Mouse (Mus musculus): ENCODE data around the gene Cerkl. TPM values are rescaled to one million over a fixed set of nuclear protein-coding genes. Genes with fewer than 3 reads are reported as not detected.

Cerkl gene
- polyA plus RNA-seq, 1 experiment from 2014 or later = 0.80 TPM

DNA sequence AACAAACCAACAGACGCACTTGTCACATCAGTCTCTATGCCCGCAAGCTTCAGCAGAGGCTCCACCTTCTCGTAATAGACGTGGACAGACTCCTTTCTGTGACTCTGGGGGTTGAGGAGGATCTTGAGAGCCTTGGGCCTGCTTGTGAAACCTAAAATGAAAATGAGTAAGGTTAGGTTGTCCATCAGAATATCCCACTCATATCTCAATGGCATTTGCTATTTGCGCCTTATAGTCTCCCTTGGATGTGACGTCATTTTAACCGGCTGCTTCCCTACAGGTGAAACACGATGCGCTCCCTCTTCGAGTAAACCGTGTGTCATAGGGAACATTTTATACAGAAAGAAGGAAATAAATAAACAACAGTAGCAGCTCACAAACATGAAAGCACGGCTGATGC, 87.9 kb downstream of the Cerkl start:
- H3K9me3 ChIP-seq = no peaks in the 10 kb centered on the region
- H3K4me2 ChIP-seq = no peak overlapping the region
- WGBS = 83% methylated on average over 12 of the region's 12 CpGs
- H3K4me3 ChIP-seq = no peak overlapping the region
- no peak overlapping the region for H3K9ac ChIP-seq
- peaks cover 4% of the 10 kb centered on the region for H3K4me1 ChIP-seq
- no peaks in the 10 kb centered on the region for H3K36me3 ChIP-seq (replicated peaks)
- no peak overlapping the region for H3K27ac ChIP-seq
- 0 out of 2 replicates have a peak, but pooled peaks have one; percentile 24 for ATAC-seq (replicated peaks)
- no peaks in the 10 kb centered on the region for H3K27me3 ChIP-seq (replicated peaks)

- no peaks in the 10 kb centered on the region for H3K27me3 ChIP-seq (replicated peaks)
- H3K4me2 ChIP-seq = no peak overlapping the region
- H3K27ac ChIP-seq = no peak overlapping the region
- 68% methylated on average over 18 of the region's 18 CpGs for WGBS
- no peaks in the 10 kb centered on the region for H3K9me3 ChIP-seq
- H3K4me1 ChIP-seq = peaks cover 4% of the 10 kb centered on the region
- H3K9ac ChIP-seq = no peak overlapping the region
- H3K36me3 ChIP-seq (replicated peaks) = no peaks in the 10 kb centered on the region
- no peak overlapping the region for H3K4me3 ChIP-seq
- ATAC-seq (replicated peaks) = no peak; the same call in 1 of the 2 replicates
These were observed 88.8 kb downstream of the Cerkl start for GRCm38 (mm10) chr2:79367451-79368450.

DNA sequence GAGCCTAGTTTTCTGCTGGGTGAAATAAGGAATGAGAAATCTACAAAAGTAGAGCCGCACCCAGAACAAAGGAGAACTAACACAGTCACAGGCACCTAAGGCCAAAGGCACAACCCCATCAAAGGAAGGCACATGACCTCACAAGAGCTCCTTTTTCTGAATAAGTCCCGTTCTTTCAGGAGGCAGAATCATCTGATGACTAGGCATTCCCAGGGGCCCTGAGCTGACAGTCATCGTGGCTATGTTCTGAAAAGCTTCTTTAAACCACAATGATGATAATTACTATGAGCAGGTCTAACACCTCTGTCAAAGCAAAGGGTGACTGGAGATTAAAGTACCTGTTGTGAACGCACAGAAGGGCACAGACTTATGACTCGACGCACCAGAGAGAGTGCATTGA, 92.7 kb downstream of the Cerkl start:
- no peaks in the 10 kb centered on the region; the same call in 1 of the 2 replicates for H3K4me1 ChIP-seq
- 56% methylated on average over 6 of the region's 6 CpGs for WGBS
- no peaks in the 10 kb centered on the region for H3K27me3 ChIP-seq (replicated peaks)
- no peak overlapping the region for H3K4me2 ChIP-seq
- H3K27ac ChIP-seq = no peak overlapping the region
- no peak for ATAC-seq (replicated peaks)
- no peak overlapping the region for H3K4me3 ChIP-seq
- no peaks in the 10 kb centered on the region for H3K9me3 ChIP-seq
- no peaks in the 10 kb centered on the region for H3K36me3 ChIP-seq (replicated peaks)
- H3K9ac ChIP-seq = no peak overlapping the region

DNA sequence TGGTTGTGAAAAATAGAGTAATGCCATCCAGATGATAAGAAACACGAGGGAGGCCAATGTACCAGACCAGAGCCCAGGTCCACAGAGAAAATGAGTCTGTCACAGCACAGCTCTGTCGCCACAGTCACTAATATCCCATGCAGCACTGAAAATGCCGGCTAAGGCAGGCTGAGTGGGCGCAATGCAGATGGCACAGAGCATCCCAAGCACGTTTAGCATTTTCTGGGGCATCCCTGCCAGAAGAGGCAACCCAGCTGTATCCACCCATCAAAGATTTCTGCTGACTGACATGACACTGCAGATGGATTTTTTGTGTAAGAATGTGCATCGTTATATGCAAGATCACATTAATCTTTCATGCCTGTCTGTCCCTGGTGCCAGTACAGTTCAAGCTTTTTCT, 94.6 kb downstream of the Cerkl start:
- no peak overlapping the region for H3K4me2 ChIP-seq
- no peak overlapping the region for H3K9ac ChIP-seq
- H3K36me3 ChIP-seq (replicated peaks) = no peaks in the 10 kb centered on the region
- H3K9me3 ChIP-seq = no peaks in the 10 kb centered on the region
- no peaks in the 10 kb centered on the region; the same call in 1 of the 2 replicates for H3K4me1 ChIP-seq
- 51% methylated on average over 6 of the region's 6 CpGs for WGBS
- no peaks in the 10 kb centered on the region for H3K27me3 ChIP-seq (replicated peaks)
- no peak overlapping the region for H3K4me3 ChIP-seq
- no peak overlapping the region for H3K27ac ChIP-seq
- no peak; the same call in 1 of the 2 replicates for ATAC-seq (replicated peaks)

- H3K27me3 ChIP-seq (replicated peaks) = no peaks in the 10 kb centered on the region
- no peaks in the 10 kb centered on the region; the same call in 1 of the 2 replicates for H3K4me1 ChIP-seq
- no peak overlapping the region for H3K4me3 ChIP-seq
- no peaks in the 10 kb centered on the region for H3K9me3 ChIP-seq
- 93% methylated on average over 3 of the region's 3 CpGs for WGBS
- ATAC-seq (replicated peaks) = no peak
- no peak overlapping the region for H3K9ac ChIP-seq
- H3K36me3 ChIP-seq (replicated peaks) = no peaks in the 10 kb centered on the region
- no peak overlapping the region for H3K27ac ChIP-seq
- H3K4me2 ChIP-seq = no peak overlapping the region
These were observed 98.8 kb downstream of the Cerkl start for GRCm38 (mm10) chr2:79357835-79358234.

DNA sequence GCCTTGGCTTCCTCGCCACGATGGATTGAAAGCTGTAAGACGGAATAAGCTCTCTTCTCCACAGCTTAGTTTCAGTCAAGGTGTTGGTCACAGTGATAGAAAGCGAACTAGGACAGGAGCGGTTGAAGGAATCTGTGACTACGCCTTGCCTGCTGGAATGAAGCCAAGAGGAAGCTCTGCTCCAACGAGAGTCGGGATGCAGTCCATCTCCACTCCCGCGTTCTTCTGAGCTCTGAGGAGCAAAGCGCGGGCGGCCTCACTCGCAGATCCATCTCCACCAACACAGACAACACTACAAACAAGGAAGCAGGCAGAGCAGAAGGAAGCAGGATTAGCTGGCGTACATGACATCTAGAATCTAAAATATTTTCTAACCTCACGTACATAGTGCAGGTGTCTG, 101.8 kb downstream of the Cerkl start:
- no peak overlapping the region for H3K4me3 ChIP-seq
- WGBS = 92% methylated on average over 16 of the region's 16 CpGs
- no peaks in the 10 kb centered on the region for H3K9me3 ChIP-seq
- no peak overlapping the region for H3K27ac ChIP-seq
- peaks cover 6% of the 10 kb centered on the region; the same call in 1 of the 2 replicates for H3K4me1 ChIP-seq
- H3K36me3 ChIP-seq (replicated peaks) = no peaks in the 10 kb centered on the region
- no peak overlapping the region for H3K4me2 ChIP-seq
- ATAC-seq (replicated peaks) = no peak
- H3K27me3 ChIP-seq (replicated peaks) = no peaks in the 10 kb centered on the region
- no peak overlapping the region for H3K9ac ChIP-seq

- Histone ChIP-seq H3K4me2 (no peak overlapping the region), H3K4me1 (peaks cover 6% of the 10 kb centered on the region; the same call in 1 of the 2 replicates), H3K27ac (no peak overlapping the region), H3K27me3 (replicated peaks) (no peaks in the 10 kb centered on the region), H3K4me3 (no peak overlapping the region), H3K36me3 (replicated peaks) (no peaks in the 10 kb centered on the region), H3K9me3 (no peaks in the 10 kb centered on the region), H3K9ac (no peak overlapping the region)
- ATAC-seq (replicated peaks) = peak; percentile 52; the same call in 1 of the 2 replicates
- 69% methylated on average over 4 of the region's 4 CpGs for WGBS
These were observed 104.3 kb downstream of the Cerkl start for GRCm38 (mm10) chr2:79352100-79352802.

DNA sequence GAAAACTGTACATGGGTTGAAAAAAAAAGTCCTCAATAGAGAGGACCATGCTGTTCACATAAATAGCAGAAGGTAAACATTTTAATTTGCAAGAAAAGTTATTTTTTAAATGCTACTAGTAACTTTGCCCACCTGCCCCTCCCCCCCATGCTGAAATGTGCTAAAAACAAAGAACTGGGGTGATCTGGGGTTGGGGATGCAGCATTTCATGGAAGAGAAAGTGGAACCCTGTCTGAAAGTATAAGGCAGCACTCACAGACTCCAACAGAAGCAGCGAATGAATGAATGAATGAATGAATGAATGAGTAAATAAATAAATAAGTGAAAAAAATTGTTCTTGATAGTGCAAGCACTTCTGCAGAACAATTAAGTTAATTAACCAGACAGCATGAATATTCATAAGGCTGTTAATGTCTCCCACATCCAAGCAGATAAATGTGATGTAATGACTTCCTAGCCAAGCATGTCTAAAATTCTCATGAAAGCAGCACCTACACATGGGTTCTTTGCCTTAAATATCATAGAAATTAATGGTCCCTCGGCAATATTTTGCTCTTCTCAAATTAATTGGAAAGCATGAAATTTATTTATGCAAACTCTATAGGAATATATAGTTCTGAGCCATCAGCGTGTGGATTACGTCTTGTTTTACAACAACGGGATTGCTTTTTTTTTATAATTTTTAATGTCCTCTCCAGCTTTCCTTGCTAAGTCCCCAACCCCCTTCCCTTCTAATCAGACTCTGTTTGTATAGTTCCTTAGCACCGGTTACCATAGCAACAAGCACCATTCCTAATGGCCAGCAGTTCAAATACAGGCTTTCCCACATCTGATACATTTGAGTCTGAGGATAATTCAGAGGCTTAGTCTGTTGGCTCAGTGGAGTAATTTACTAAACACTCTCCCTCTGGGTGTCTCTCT, 105.1 kb downstream of the Cerkl start:
- no peaks in the 10 kb centered on the region for H3K9me3 ChIP-seq
- WGBS = 50% methylated on average over 6 of the region's 6 CpGs
- peaks cover 6% of the 10 kb centered on the region; the same call in 1 of the 2 replicates for H3K4me1 ChIP-seq
- peak; percentile 62; the same call in 1 of the 2 replicates for ATAC-seq (replicated peaks)
- no peak overlapping the region for H3K27ac ChIP-seq
- H3K4me3 ChIP-seq = no peak overlapping the region
- no peaks in the 10 kb centered on the region for H3K27me3 ChIP-seq (replicated peaks)
- no peak overlapping the region for H3K9ac ChIP-seq
- H3K36me3 ChIP-seq (replicated peaks) = no peaks in the 10 kb centered on the region
- no peak overlapping the region for H3K4me2 ChIP-seq

- Histone ChIP-seq H3K4me2 (no peak overlapping the region), H3K36me3 (replicated peaks) (no peaks in the 10 kb centered on the region), H3K4me1 (no peaks in the 10 kb centered on the region), H3K4me3 (no peak overlapping the region), H3K27ac (no peak overlapping the region), H3K27me3 (replicated peaks) (no peaks in the 10 kb centered on the region), H3K9me3 (no peaks in the 10 kb centered on the region), H3K9ac (no peak overlapping the region)
- 88% methylated on average over 8 of the region's 8 CpGs for WGBS
- ATAC-seq (replicated peaks) = no peak
These were observed 113.5 kb downstream of the Cerkl start for GRCm38 (mm10) chr2:79343115-79343514.

DNA sequence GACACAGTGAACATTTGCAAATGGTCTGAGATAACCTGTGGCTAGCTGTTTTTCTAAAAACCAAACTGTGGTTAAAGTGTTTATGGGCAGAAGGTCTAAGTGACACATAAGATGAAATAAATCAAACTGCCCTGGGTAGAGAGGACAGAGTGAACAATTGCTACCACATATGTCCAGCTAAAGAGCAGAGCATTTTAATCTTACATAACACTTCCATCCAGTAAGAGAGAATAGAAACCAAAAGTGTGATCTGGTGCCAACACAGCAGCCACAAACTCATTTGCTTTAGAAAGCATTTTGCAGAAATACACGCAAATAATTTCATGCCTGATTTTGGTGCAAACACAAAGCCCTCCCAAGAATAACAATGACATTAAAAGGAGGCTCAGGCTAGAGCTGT, 117.6 kb downstream of the Cerkl start:
- H3K4me2 ChIP-seq = no peak overlapping the region
- ATAC-seq (replicated peaks) = no peak
- no peaks in the 10 kb centered on the region for H3K27me3 ChIP-seq (replicated peaks)
- H3K27ac ChIP-seq = no peak overlapping the region
- H3K9me3 ChIP-seq = no peaks in the 10 kb centered on the region
- no peaks in the 10 kb centered on the region for H3K36me3 ChIP-seq (replicated peaks)
- H3K4me1 ChIP-seq = no peaks in the 10 kb centered on the region
- WGBS = 31% methylated on average over 1 of the region's 1 CpGs
- no peak overlapping the region for H3K9ac ChIP-seq
- H3K4me3 ChIP-seq = no peak overlapping the region

DNA sequence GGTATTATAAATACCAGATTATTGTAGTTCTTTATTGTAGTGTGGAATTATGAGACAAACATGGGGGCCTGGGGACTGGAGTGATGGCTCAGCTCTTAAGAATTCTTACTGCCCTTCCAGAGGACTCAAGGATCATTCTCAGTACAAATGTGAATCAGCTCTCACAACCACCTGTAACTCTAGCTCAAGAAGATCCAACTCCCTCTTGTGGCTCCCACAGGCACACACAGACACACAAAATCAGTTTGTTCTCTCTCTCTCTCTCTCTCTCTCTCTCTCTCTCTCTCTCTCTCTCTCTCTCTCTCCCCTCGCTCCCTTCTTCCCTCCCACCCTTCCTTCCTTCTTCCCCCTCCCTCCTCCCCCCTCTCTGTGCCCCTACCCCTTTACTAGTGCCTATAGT, 120.4 kb downstream of the Cerkl start:
- H3K4me3 ChIP-seq = no peak overlapping the region
- no peak overlapping the region for H3K4me2 ChIP-seq
- H3K36me3 ChIP-seq (replicated peaks) = no peaks in the 10 kb centered on the region
- WGBS = 75% methylated on average over 1 of the region's 1 CpGs
- no peak for ATAC-seq (replicated peaks)
- H3K9me3 ChIP-seq = no peaks in the 10 kb centered on the region
- H3K27me3 ChIP-seq (replicated peaks) = no peaks in the 10 kb centered on the region
- H3K4me1 ChIP-seq = no peaks in the 10 kb centered on the region
- no peak overlapping the region for H3K27ac ChIP-seq
- no peak overlapping the region for H3K9ac ChIP-seq
